Mouse (Mus musculus) layer of hippocampus, adult 2 months (tissue): ENCODE measurements at regions not wholly inside any gene's neighbourhood (a gene's known extent, or its start where the extent isn't known, plus 50 kb on each side); places are given as distances from the start of the nearest gene placed in this dataset.
"Not testable (repeated sequence)": the region's sequence is repeated elsewhere in the genome, so short reads cannot be mapped to it uniquely, and the experiment has no call there.

ENCODE experiments used
- DNase-seq, 2 experiments: peaks; one replicate each; pipeline ENCODE4 v3.0.0; 2022; ENCODE audit warnings: low spot score in 2 of 2
- H3K27ac ChIP-seq: fragments of 200-600 bp; 2 replicates; pipeline ENCODE4 v1.8.1; 2022
- H3K4me3 ChIP-seq: fragments of 200-600 bp; 2 replicates; pipeline ENCODE4 v1.8.1; 2022; ENCODE audit warnings: mild to moderate bottlenecking
- CTCF ChIP-seq: fragments of 200-600 bp; conservative IDR thresholded peaks from 2 replicates; pipeline ENCODE4 v1.8.1; 2022; ENCODE audit warnings: antibody characterized with exemption, mild to moderate bottlenecking, moderate library complexity

DNA sequence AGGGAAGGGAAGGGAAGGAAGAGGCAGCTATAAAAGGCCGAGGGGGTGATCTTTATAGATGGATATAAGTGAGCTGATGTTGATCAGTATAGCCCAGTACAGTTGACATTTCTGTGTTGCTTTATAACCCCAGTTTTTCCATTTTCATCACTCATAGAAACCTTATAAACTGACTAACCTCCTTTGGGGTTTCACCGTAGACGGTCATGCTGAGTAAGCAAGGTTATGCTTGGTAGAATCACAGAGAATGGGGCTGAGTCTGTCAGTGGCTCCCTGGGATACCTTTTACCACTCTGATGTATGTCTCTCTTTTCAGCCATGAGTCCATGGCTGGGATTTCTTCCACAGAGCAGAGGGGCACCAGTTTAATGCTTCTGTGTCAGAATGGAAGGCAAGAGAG, 345.9 kb upstream of the Lrrc3b start:
- no peak for DNase-seq
- H3K4me3 ChIP-seq = no peak overlapping the region
- no peak overlapping the region for H3K27ac ChIP-seq
- no peak for TF ChIP-seq CTCF

DNA sequence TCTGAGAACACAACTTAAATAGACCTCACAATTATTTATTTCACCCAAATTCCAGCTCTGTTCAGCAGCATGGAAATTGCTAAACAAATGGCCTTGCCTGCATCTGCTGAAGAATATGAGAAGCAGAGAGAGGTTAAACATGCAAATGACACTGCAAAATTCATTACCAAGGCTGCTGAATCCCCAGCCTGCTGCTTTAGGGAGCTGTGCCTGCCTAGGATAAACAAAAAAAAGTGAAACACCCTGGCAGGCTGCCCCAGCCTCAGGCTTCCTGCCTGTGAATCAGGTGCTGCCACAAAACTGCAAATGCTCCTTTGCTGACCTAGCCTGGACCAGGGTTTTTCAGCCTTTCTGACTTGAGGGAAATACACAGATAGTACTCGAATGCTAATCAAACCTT, 346.4 kb upstream of the Lrrc3b start:
- TF ChIP-seq CTCF = no peak
- DNase-seq = no peak
- no peak overlapping the region for H3K27ac ChIP-seq
- no peak overlapping the region for H3K4me3 ChIP-seq

DNA sequence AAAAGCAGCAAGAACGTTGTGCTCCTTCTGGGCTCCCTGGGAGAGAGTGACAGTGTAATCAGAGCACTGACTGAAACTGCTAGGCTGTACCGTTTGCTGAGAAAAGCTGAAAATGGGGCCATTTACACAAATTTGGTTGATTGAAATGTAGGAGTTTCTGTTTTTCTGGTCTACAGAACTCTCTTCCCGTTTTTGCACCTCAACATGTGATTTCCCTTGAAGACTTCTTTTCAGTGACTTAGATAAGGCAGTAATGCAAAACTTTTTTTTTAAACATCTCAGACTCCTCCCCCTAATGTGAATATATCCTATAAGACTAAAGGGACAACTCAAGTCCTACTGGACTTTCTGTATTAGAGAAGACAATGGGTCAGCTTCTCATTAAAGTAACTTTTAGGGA, 356.9 kb upstream of the Lrrc3b start:
- H3K4me3 ChIP-seq = no peak overlapping the region
- H3K27ac ChIP-seq = no peak overlapping the region
- DNase-seq = no peak
- no peak for TF ChIP-seq CTCF

DNA sequence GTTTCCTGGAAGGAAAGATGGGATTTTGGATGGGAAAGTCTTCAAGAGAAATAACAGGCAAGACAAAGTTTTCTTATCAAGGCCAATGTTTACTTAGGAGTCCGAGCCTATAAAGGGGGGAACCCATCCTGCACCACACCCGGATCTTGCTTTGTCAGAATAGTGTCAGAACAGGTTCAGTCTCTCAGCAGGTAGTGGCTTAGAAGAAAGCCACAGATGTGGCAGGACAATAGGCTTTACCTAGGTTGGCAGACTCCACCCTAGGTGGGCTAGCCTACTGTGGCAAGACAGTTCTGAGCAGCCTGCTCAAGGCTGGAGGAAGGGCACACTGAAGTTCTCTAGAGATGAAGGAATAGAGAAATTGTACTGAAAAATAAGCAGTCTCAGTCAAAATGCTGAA, 358.2 kb upstream of the Lrrc3b start:
- H3K4me3 ChIP-seq = no peak overlapping the region
- H3K27ac ChIP-seq = no peak overlapping the region
- DNase-seq = no peak
- TF ChIP-seq CTCF = no peak

DNA sequence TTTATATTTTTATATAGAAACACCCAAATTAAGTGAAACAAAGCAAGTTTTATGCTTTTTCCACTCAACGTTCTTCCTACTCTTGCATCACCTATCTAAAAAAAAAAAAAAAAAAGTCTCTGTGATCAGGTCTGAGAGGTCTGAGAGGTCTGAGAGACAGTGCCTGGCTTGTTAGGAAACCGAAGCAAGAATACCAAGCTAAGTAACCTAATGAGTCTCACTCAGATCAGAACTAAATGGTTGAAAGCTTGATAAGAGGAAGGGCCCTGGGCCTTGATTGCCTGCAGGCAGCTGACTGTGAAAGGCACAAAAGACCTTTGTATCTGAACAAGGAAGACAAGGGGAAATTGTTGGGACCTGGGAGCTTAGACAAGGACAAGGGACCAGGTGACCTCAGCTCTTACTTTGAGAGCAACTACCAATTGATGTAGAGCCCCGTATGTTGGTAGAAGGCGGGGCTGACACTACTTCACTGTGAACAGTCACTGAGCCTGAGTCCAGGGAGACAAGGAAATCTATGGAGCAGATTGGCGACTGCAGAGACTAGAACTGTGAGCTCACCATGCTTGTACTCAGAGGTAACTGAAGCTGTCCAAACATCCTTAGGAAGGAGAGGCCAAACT, 362.8 kb upstream of the Lrrc3b start:
- no peak for DNase-seq
- TF ChIP-seq CTCF = no peak
- no peak overlapping the region for H3K4me3 ChIP-seq
- H3K27ac ChIP-seq = no peak overlapping the region

DNA sequence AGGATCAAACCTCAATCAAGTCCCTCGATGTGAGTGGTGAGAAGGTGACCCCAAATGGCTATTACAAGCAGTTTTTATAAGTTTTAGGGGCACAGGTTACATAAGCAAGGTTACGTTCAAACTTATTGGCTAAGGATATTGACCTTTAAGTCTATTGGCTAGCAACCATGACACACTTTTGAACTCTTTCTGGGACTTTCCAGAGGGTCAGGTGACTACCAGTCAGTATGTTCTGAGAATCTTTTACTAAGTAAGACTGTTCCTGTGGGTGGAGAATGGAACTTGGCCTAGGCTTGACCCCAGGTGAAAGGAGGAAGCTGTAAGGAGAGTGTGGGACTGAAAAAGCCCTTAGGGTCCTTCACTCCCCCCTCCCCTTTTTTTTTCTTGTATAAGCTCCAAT, 370.3 kb upstream of the Lrrc3b start:
- no peak for DNase-seq
- Histone ChIP-seq H3K27ac (no peak overlapping the region), H3K4me3 (no peak overlapping the region)
- no peak for TF ChIP-seq CTCF

DNA sequence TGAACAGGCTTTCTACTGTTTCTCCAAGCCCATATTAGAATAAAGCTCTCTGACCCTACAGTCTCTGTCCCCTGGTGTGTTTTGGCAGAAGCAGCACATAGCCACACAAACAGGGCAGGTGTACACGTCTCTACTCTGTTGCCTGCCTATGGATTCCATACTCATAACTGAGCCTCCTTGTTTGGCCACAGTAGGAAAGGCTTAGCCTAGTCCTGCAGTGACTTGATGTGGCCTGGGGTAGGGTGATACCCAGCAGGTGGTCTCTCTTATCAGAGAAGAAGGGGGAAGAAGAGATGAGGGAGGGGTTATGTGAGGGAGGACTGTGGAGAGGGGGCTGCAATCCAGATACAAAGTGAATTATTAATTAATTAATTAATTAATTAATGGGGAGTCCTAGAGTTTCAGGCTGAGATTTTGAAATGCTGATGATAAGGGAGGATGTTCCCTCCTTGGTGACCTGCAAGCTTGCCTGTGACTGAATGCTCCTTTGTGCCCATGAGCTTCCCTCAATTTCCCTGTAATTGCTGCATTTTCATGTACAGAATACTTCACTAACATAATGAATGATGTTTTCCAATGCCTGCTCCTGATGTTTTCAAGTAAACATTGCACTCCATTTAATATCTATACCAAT, 402.7 kb upstream of the Lrrc3b start:
- DNase-seq = no peak
- TF ChIP-seq CTCF = no peak
- H3K27ac ChIP-seq = no peak overlapping the region
- H3K4me3 ChIP-seq = no peak overlapping the region

DNA sequence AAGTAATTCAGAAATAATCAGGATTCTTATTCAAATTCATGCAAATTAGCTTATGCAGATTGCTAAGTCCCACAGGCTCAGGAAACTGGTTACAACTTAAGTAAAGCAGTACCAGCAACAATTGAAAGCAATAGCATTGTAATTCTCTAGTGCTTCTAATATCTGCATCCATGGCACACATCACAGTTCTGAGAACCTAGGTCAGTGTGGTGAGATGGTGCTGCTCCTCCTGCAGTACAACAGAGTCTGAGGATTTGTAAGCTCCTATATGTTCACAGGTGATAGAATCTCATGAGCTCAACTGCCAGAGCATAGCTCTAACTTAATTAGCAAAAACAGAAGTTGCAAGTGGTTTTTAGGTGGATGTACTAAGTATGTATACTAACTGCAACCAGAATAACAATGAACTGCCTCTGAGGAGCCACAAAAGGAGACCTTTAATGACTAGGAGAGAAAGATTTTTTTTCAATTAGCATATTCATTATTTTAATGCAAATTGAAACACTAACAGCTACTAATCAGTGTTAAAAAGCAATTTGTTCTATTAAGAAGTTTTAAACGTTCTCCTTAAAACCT, 403.3 kb upstream of the Lrrc3b start:
- H3K4me3 ChIP-seq = no peak overlapping the region
- DNase-seq = no peak
- H3K27ac ChIP-seq = no peak overlapping the region
- TF ChIP-seq CTCF = no peak

DNA sequence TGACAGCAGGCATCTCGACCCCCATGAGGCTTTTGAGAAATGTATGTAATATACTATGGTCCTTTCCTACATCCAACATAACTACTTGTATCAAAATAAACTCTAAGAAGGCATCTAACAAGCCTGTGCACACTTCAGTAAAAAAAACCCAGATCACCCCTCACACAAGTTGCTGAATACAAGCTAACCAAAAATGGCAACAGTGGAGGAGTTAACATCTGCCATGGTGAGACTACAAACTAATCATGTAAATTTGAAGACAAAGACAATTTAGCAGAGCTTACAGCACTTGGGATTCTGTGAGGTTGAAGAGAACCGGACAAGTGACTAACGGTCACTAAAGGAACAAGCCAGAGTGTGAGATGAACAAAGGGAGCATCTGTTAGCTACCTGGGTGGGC, 380.6 kb upstream of the Ngly1 start:
- Histone ChIP-seq H3K4me3 (no peak overlapping the region), H3K27ac (no peak overlapping the region)
- TF ChIP-seq CTCF = no peak
- no peak for DNase-seq

DNA sequence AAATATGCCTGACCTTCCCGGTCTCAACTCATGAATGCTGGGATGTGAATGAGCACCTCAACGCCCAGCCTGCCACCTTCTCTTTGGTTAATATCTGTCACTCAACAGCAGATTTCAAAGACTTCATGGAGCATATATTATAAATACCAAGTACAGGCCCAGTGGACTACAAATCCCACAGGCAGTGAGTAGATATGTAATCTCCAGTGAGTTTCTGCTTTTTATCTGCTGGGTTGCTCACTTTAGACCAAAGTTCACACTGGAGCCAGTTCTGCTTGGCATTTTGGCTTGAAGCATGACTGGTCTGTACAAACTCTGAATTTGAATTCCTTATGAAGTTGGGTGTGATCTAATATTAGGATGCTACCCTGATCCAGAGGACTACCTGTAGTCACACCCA, 377.1 kb upstream of the Ngly1 start:
- DNase-seq = no peak
- TF ChIP-seq CTCF = no peak
- no peak overlapping the region for H3K4me3 ChIP-seq
- H3K27ac ChIP-seq = no peak overlapping the region

DNA sequence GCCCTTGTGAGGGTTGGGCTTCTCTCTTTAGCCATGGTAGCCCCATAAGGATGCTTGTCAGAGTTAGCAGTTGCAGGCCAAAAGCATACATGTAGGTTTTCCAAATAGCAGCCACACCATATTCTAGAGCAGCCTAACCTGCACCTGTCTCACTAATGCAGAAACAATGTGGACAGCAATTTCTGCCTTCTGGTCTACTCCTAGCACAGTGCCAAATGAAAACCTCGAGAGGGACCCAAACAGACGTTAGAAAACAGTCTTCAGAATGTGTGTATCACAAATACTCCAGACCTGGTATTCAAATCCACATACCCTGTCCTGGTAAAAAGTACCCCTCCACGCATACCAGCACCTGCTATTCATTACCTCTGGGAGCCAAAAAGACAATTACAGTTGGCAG, 368.9 kb upstream of the Ngly1 start:
- no peak for TF ChIP-seq CTCF
- Histone ChIP-seq H3K27ac (no peak overlapping the region), H3K4me3 (no peak overlapping the region)
- no peak for DNase-seq

DNA sequence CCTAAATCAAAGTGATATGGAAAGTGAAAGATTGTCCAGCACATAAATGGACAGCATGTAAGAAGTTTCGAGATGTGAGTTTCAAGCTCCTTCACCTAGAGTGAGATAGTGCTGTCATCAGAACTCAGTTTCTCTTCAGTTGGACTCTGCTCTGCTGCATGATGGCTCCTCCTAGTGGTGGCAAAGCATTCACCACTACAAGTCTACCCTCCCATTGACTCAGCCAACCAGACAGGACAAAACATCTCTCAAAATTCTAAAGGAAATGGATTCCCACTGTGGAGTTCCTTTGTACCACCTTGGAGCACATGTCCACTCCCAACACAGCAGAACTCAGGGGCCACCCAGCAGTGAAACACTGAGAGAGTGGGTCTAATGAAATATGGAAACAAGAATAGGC, 367.8 kb upstream of the Ngly1 start:
- TF ChIP-seq CTCF = peak; percentile 86
- no peak overlapping the region for H3K4me3 ChIP-seq
- peak; percentile 6 to 41 for DNase-seq
- H3K27ac ChIP-seq = no peak overlapping the region

DNA sequence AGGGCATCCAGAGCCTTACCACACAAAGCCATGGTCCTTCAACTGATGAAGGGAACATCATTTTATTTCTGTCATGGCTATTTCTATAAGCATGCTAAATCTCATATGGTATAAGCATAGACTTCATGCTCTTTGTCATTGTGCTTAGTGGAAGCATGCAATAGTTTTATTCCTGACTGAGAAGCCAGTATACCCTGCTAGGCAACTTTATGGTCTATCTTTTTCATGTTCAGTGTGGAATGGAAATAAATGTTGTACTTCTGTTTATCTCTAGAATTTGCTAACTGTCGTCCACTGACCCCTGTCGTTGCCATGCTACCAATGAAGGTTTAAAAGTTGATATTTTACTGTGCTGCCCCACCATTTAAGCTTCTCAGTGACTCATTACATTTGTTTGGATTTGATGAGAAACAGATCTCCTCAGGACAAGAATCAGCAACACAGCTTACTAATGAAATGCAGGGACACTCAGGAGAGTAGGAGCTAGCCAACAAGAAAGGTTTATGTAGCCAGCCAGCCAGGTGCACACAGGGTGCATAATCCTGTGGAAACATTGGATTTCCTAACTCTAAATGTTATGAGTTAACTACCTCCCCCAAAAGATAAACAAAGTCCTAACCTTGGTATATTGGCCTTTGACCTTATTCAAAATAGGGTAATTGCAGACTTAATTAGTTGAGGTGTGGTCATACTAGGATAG, 364.3 kb upstream of the Ngly1 start:
- H3K27ac ChIP-seq = no peak overlapping the region
- no peak overlapping the region for H3K4me3 ChIP-seq
- DNase-seq = no peak
- TF ChIP-seq CTCF = no peak

DNA sequence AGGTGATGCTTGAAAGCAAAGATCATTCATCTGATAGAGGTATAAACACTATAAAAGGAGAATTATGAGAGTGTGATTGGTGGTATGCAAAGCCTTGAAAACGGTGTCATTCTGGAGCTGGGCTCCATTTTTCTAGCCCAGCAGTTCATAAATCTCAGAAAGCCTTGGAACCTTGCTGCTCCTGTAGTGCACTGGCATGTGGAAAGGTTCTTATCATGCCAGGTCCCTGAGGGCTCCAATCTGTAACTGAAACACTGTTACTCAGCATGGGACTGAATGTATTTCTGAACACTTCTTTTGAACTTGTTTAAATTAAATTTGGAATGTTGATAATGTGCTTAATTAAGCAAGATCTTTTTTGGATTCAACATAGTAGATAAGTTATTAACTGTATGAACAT, 352.0 kb upstream of the Ngly1 start:
- Histone ChIP-seq H3K4me3 (no peak overlapping the region), H3K27ac (no peak overlapping the region)
- no peak for DNase-seq
- TF ChIP-seq CTCF = no peak

DNA sequence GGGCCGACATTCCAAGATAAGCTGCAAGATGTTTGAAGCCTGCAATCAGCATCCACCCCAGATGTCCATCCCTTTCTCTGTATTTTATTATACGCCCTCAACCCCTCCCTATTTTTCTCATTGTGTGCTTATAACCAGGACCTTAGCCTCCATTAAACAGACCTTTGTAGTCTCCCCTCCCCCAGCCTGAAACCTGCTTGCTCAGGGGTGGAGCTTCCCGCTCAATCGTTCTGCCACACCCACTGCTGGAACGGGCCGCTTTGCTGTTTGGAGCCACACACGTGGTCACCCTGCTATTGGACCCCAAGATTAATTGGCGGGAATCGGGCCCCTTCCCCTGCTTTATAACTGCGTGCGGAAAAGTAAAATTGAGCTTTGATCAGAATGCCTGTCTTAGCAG, 342.7 kb upstream of the Ngly1 start:
- not testable (repeated sequence) for H3K27ac ChIP-seq, H3K4me3 ChIP-seq, DNase-seq
